Mouse (Mus musculus): Measurements from ENCODE around the gene Trnp1. TPM values are rescaled to one million over a fixed set of nuclear protein-coding genes. Genes with fewer than 3 reads are reported as not detected.

Trnp1 gene
- polyA plus RNA-seq, 1 experiment from 2014 or later, result 0.27 TPM

DNA sequence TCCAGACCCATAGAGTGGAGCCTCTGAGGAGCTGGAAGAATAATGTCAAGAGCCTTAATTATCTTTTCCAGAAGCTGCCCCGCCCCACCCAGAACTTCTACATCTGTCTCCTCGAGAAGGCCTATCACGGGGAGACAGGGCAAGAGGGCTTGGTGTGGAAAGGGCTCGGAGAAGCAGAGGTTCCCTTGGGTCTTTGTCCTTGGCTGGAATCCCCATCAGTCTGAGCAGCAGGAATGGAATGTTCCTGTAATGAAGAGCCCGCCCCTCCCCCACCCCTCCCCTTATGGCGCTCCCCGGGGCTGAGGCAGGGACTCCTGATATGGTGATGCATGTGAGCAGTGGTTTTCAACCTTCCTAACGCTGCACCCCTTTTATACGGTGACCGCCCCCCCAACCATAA is 6.5 kb downstream of the Trnp1 start:
- WGBS (ENCODE audit: insufficient replicate concordance), result 25% methylated on average over 10 of the region's 10 CpGs
- Histone ChIP-seq H3K9me3 (replicated peaks) (no peaks in the 10 kb centered on the region), H3K4me2 (0 out of 2 replicates have a peak overlapping the region, but pooled peaks have one; percentile 2), H3K9ac (no peak overlapping the region), H3K27ac (no peak overlapping the region), H3K36me3 (no peaks in the 10 kb centered on the region), H3K27me3 (replicated peaks) (peaks cover 52% of the 10 kb centered on the region), H3K4me3 (no peak overlapping the region), H3K4me1 (peaks cover 40% of the 10 kb centered on the region)
- ATAC-seq, result no peak

DNA sequence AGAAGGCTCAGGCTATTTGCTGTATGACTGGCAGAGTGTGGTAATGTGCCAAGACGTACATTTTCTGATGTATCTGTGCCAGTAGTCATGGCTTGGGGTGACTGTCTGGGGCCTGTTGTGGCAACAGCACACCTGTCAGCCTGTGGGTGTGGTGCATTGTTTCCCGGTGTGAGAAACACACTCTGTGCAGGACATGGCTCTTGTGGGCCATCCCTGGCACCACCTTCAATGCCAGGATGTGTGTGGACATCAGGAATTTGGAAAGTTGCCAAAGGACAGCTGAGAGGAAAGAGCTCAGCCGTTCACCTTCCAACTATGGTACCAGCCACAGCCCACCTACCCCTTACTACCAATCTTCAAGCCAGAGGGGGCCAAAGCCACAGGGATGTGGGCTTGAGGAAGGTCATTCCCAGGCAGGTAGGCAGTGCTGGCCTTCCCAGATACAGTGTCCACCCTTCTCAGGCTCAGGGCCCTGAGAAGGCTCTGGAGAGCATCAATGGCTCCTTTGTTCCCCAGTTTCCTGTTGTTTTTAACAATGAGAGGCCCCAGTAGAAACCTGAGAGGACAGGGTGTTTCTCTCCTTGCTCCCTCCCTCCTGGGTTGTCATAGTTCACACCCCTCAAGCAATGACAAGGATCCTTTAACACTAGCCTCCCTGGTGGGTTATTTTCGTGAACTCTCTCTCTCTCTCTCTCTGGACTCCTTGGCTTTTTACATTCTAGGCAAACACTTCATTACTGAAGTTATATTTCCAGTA is 8.7 kb downstream of the Trnp1 start:
- no peaks in the 10 kb centered on the region for H3K36me3 ChIP-seq
- H3K4me1 ChIP-seq, result peaks cover 41% of the 10 kb centered on the region
- no peak overlapping the region for H3K4me3 ChIP-seq
- H3K9ac ChIP-seq, result no peak overlapping the region
- no peaks in the 10 kb centered on the region for H3K9me3 ChIP-seq (replicated peaks)
- H3K27ac ChIP-seq, result no peak overlapping the region
- H3K27me3 ChIP-seq (replicated peaks), result peaks cover 50% of the 10 kb centered on the region
- no peak overlapping the region for H3K4me2 ChIP-seq
- 57% methylated on average over 4 of the region's 4 CpGs for WGBS (ENCODE audit: insufficient replicate concordance)
- ATAC-seq, result no peak

DNA sequence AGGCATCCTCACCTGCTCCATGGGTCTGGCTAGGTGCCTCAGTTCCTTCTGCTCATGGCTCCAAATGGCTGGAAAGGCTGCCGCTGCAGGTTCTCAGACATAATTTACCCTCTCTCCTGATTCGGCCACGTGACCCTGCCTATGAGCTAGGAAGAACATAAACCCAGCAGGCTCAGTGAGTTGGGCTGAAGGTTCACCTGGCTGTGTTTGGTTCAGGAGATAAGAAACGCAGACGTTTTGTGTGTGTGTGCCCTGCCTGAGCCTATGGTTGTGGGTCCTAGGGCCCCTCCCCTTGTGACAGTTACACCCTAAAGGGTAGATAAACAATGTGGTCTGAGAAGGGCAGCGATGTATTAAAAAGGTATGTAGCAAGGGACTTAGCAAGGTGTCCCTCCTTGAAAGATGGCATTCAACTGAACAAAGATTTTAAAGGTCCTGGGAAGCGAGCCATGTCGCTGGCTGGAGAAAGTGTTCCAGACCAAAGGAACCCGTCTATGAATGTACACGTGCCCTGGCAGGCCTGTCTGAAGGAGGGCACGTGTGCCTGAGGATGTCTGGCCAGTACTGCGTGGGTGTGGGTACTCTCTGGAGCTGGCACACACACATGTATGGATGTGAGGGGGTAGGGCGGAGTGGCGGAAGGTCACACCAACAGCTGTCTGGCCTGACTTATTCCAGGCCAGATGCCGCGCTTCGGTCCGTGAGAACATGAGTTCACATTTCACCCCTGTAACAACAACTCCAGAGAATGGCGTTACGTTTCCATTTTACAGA is 9.5 kb downstream of the Trnp1 start:
- Histone ChIP-seq H3K4me1 (peaks cover 44% of the 10 kb centered on the region), H3K9me3 (replicated peaks) (no peaks in the 10 kb centered on the region), H3K27me3 (replicated peaks) (peaks cover 50% of the 10 kb centered on the region), H3K36me3 (no peaks in the 10 kb centered on the region), H3K4me2 (no peak overlapping the region), H3K27ac (no peak overlapping the region), H3K4me3 (no peak overlapping the region), H3K9ac (no peak overlapping the region)
- ATAC-seq, result peak; percentile 73
- 63% methylated on average over 20 of the region's 20 CpGs for WGBS (ENCODE audit: insufficient replicate concordance)

DNA sequence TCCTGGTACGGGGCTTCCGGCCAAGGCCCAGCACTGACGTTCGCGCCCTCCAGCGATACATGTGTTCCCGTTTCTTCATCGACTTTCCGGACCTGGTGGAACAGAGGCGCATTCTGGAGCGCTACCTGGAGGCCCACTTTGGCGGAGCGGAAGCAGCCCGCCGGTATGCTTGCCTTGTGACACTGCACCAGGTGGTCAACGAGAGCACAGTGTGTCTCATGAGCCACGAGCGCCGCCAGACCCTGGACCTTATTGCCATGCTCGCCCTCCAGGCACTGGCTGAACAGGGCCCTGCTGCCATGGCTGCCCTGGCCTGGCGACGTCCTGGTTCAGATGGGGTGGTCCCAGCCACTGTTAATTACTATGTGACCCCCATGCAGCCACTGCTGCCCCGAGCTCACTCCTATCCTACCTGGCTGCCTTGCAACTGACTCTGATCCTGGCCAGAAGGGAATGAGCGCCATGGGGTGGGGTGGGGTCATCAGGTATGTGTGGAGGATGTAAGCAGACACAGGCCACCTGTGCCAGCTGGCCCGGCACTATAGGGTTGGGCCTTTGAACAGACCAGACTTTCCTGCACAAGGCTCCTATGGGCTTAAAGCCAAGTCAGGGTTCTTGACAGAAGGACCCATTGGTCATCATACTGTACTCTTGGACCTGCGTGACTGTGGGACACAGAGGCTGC is 11.5 kb downstream of the Trnp1 start:
- peaks cover 50% of the 10 kb centered on the region for H3K27me3 ChIP-seq (replicated peaks)
- H3K36me3 ChIP-seq, result no peaks in the 10 kb centered on the region
- peaks cover 38% of the 10 kb centered on the region for H3K4me1 ChIP-seq
- no peaks in the 10 kb centered on the region for H3K9me3 ChIP-seq (replicated peaks)
- no peak overlapping the region for H3K9ac ChIP-seq
- no peak overlapping the region for H3K27ac ChIP-seq
- H3K4me3 ChIP-seq, result no peak overlapping the region
- 84% methylated on average over 26 of the region's 26 CpGs for WGBS (ENCODE audit: insufficient replicate concordance)
- H3K4me2 ChIP-seq, result no peak overlapping the region
- no peak for ATAC-seq

DNA sequence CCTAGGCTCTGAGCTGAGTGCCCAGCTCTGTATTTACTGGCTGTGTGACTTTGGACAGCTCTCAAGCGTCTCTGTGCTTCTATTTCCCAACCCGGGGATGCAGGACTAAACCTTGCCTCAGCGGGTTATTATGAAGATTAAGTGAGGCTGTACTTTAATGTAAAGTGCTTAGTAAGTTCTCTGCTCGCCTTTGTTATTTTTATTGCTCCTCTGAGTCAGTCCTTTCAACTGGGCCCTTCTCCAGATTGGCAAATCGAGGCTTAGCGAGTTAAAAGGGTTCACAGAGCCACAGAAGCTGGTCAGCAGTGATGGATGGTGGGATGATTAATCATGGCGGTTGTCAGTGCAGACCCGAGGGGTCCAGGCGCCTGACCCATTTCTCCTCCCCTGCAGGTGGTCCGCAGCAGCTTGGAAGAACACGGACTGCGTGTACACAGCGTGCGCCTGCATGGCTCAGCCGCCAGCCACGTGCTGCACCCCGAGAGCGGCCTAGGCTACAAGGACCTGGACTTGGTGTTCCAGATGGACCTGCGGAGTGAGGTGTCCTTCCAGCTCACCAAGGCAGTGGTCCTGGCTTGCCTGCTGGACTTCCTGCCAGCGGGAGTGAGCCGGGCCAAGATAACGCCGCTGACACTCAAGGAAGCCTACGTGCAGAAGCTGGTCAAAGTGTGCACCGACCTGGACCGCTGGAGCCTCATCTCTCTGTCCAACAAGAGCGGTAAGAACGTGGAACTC is 12.5 kb downstream of the Trnp1 start:
- no peak for ATAC-seq
- H3K27me3 ChIP-seq (replicated peaks), result peaks cover 60% of the 10 kb centered on the region
- 75% methylated on average over 28 of the region's 28 CpGs for WGBS (ENCODE audit: insufficient replicate concordance)

DNA sequence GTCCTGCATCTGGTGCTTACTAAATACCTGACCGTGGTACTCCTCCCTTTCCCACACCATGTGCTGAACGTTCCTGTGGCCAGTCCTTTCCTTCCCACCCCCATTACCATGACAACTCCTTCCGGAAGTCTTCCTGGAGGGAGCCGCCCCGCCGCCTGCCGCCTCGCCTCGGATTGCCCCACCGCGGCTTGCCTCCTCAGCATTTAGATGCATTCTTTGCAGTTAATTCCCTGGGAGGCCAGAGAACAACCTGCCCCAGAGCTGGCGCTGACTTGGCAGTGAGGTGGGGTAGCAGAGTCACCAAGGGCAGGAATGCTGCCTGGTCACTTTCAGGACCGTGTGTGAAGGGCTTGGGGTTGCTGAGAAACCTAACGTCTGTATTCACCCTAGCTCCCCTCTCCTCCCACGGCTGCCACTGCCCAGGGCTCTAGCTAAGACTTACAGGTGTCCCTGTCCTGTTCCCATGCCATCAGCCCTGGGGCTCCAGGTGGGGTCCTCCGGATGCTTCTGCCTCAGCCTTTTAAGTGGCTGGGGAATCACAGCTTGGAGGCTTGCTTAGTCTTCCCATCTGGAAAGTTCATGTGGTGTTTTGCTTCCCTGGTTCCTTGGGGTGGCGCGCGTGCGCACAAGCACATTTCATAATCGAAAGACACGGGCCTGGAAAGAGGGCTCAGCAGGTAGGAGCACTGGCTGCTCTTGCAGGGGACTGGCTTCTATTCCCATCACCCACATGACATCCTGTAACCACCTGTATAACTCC is 13.9 kb downstream of the Trnp1 start:
- Histone ChIP-seq H3K36me3 (no peaks in the 10 kb centered on the region), H3K4me2 (peak overlapping the region; percentile 14), H3K27ac (no peak overlapping the region), H3K27me3 (replicated peaks) (peaks cover 73% of the 10 kb centered on the region), H3K9ac (no peak overlapping the region), H3K4me3 (no peak overlapping the region), H3K9me3 (replicated peaks) (no peaks in the 10 kb centered on the region), H3K4me1 (peaks cover 34% of the 10 kb centered on the region)
- no peak for ATAC-seq
- 10% methylated on average over 22 of the region's 22 CpGs for WGBS (ENCODE audit: insufficient replicate concordance)

More for the DNA sequence above, 12.5 kb downstream of the Trnp1 start:
- no peaks in the 10 kb centered on the region for H3K36me3 ChIP-seq
- H3K27ac ChIP-seq, result no peak overlapping the region
- no peaks in the 10 kb centered on the region for H3K9me3 ChIP-seq (replicated peaks)
- no peak overlapping the region for H3K9ac ChIP-seq
- peaks cover 30% of the 10 kb centered on the region for H3K4me1 ChIP-seq
- no peak overlapping the region for H3K4me2 ChIP-seq
- H3K4me3 ChIP-seq, result no peak overlapping the region

DNA sequence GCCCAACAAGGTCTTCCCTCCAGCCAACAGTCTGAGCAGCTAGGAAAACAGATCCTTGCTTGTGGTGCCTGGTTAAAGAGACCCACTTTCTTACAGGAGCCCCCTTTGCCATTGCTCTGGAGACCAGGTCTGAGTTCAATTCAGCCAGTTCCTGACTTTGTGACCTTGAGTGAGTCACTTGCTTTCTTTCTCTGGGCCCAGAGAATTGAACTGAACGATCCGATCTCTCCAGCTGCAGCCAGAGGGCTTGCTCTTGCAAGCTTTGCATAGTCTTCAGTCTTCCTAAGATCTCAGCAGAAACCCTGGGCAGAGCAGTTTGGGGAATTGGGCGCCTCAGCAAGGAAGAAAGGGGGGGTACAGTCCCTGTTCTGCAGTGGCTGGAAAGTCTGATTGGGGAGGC is 15.9 kb downstream of the Trnp1 start:
- Histone ChIP-seq H3K4me1 (peaks cover 20% of the 10 kb centered on the region), H3K27me3 (replicated peaks) (peaks cover 90% of the 10 kb centered on the region), H3K9ac (no peak overlapping the region), H3K27ac (no peak overlapping the region), H3K4me3 (no peak overlapping the region), H3K36me3 (no peaks in the 10 kb centered on the region), H3K9me3 (replicated peaks) (no peaks in the 10 kb centered on the region), H3K4me2 (no peak overlapping the region)
- WGBS (ENCODE audit: insufficient replicate concordance), result 56% methylated on average over 3 of the region's 3 CpGs
- ATAC-seq, result no peak

DNA sequence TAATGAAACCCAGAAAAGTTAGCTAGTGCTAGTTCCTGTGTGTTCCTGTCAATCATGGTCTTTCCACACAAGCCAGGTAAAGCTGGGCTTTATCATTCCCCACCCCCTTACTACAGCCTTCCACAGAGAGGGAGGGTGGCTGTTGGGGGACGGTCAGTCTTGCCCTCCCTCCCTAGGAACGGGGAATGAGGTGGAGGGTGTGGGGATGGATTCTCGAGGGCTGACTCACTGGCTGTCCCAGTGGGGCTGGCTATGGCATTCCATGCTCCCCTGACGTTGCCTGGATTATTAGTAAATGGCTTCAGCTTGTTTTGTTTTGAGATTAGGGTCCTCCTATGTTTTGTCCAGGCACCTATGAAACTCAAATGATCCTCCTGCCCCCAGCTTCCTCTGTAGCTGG is 16.9 kb downstream of the Trnp1 start:
- Histone ChIP-seq H3K4me1 (peaks cover 20% of the 10 kb centered on the region), H3K4me3 (no peak overlapping the region), H3K4me2 (no peak overlapping the region), H3K27me3 (replicated peaks) (peaks cover 95% of the 10 kb centered on the region), H3K27ac (no peak overlapping the region), H3K9me3 (replicated peaks) (no peaks in the 10 kb centered on the region), H3K36me3 (no peaks in the 10 kb centered on the region), H3K9ac (no peak overlapping the region)
- 19% methylated on average over 4 of the region's 4 CpGs for WGBS (ENCODE audit: insufficient replicate concordance)
- no peak for ATAC-seq

DNA sequence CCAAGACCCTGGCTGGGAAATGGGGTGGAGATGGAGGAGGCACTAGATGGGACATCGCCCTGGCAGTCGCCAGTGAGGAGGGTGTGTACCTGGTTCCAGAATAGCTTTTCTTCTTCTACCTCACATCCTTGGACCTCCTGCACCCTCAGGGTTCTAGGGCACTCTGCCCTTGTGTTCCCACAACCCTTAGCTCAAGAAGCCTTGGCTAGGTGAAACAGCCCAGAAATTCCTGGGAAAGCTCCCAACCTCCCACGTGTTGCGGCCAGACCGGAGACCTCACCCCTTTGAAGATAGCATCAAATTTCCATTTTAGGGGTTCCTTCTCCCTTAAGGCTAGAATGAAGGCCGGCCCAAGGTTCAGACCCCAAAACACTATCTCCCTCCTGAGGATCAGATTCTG is 17.6 kb downstream of the Trnp1 start:
- Histone ChIP-seq H3K9me3 (replicated peaks) (no peaks in the 10 kb centered on the region), H3K9ac (no peak overlapping the region), H3K27me3 (replicated peaks) (peaks cover 95% of the 10 kb centered on the region), H3K4me2 (peak overlapping the region; percentile 79), H3K27ac (no peak overlapping the region), H3K36me3 (no peaks in the 10 kb centered on the region), H3K4me3 (peak overlapping the region; percentile 55; the same call in 1 of the 2 replicates), H3K4me1 (peaks cover 20% of the 10 kb centered on the region)
- 43% methylated on average over 6 of the region's 6 CpGs for WGBS (ENCODE audit: insufficient replicate concordance)
- no peak for ATAC-seq

DNA sequence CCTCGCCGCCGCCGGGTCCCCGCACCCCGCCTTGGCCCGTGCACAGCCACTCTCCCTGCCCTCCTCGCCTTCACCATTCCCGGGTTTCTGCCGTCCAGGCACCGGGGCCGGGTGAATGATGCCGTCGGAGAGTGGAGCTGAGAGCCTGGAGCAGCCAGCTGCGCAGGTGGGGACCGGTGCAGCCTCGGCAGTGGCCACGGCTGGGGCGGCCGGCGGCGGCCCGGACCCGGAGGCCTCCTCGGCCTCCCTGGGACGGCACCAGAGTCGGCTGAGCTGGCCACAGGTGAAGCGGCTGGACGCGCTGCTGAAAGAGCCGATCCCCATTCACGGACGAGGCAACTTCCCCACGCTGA is 18.2 kb downstream of the Trnp1 start:
- H3K27me3 ChIP-seq (replicated peaks), result peaks cover 96% of the 10 kb centered on the region
- peak overlapping the region; percentile 79 for H3K4me2 ChIP-seq
- H3K4me1 ChIP-seq, result peaks cover 20% of the 10 kb centered on the region
- H3K27ac ChIP-seq, result no peak overlapping the region
- H3K9me3 ChIP-seq (replicated peaks), result no peaks in the 10 kb centered on the region
- H3K9ac ChIP-seq, result peak overlapping the region; percentile 47; the same call in 1 of the 2 replicates
- peak overlapping the region; percentile 55 for H3K4me3 ChIP-seq
- WGBS (ENCODE audit: insufficient replicate concordance), result 6% methylated on average over 34 of the region's 34 CpGs
- ATAC-seq, result no peak
- H3K36me3 ChIP-seq, result no peaks in the 10 kb centered on the region
